Mouse (Mus musculus) heart, adult 2 months (tissue): ENCODE results near the gene Cplane1. TPM values are rescaled to one million over a fixed set of nuclear protein-coding genes. Genes with fewer than 3 reads are reported as not detected.

Experiments
- DNase-seq, 2 experiments: peaks; one replicate each; pipeline ENCODE4 v3.0.0; 2021
- H3K27ac ChIP-seq: fragments of 200-600 bp; 2 replicates; pipeline ENCODE4 v1.8.1; 2022
- H3K27me3 ChIP-seq: fragments of 200-500 bp; 2 replicates; pipeline ENCODE4 v1.6.1; 2012; ENCODE audit warnings: mild to moderate bottlenecking, low read length, inconsistent platforms, mixed read lengths; ENCODE audit not compliant: control insufficient read depth, insufficient read depth
- H3K36me3 ChIP-seq: fragments of 200-500 bp; 2 replicates; pipeline ENCODE4 v1.6.1; 2012; ENCODE audit warnings: low read length, inconsistent platforms; ENCODE audit not compliant: control insufficient read depth, insufficient read depth
- H3K4me1 ChIP-seq: fragments of 200-500 bp; 2 replicates; pipeline ENCODE4 v1.6.1; 2011; ENCODE audit warnings: low read length; ENCODE audit not compliant: control insufficient read depth, insufficient read depth
- H3K4me3 ChIP-seq: fragments of 200-600 bp; 2 replicates; pipeline ENCODE4 v1.8.1; 2022
- H3K79me2 ChIP-seq: fragments of 200-500 bp; replicated peaks from 2 replicates; pipeline ENCODE4 v1.6.1; 2012; ENCODE audit warnings: mild to moderate bottlenecking, inconsistent platforms, low read length, moderate library complexity, mixed read lengths; ENCODE audit not compliant: control insufficient read depth, insufficient read depth
- H3K9ac ChIP-seq: fragments of 200-500 bp; 2 replicates; pipeline ENCODE4 v1.6.1; 2012; ENCODE audit warnings: low read depth, mild to moderate bottlenecking, control low read depth, inconsistent platforms, low read length, mixed read lengths
- CTCF ChIP-seq: fragments of 200-600 bp; IDR thresholded peaks from 2 replicates; pipeline ENCODE4 v1.8.1; 2022; ENCODE audit warnings: antibody characterized with exemption, mild to moderate bottlenecking, moderate library complexity
- EP300 ChIP-seq: fragments of 200-500 bp; IDR thresholded peaks from 2 replicates; pipeline ENCODE4 v1.6.1; 2011; ENCODE audit warnings: low read depth, low read length, control low read depth; ENCODE audit not compliant: insufficient read depth
- POLR2A ChIP-seq: fragments of 200-500 bp; IDR thresholded peaks from 2 replicates; pipeline ENCODE4 v1.6.1; 2011; ENCODE audit warnings: mild to moderate bottlenecking, low read depth, low read length, control low read depth; ENCODE audit not compliant: insufficient read depth
- WGBS: fragments of 180-500 bp; shearing (Covaris S2); methylation state at CpG from one replicate; pipeline ENCODE4 v1.1.7; 2018; 5-methylcytosine and 5-hydroxymethylcytosine counted together
- intact Hi-C: fragments of 180-260 bp; cut with DNase I; formaldehyde crosslinking; loops from one replicate; pipeline ENCODE4 v1.15.1; 2025
- polyA plus RNA-seq: library from polyadenylated mRNA; depleted of rRNA; stranded (reverse); fragments of >200 nt; gene quantifications from 2 replicates; pipeline ENCODE4 v1.2.3, GENCODE M21; 2012
- total RNA-seq, 2 experiments: library from RNA; stranded (reverse); gene quantifications; 2 replicates each; pipeline ENCODE4 v1.2.3; 2021

The Cplane1 gene
- total and polyA plus RNA-seq, 3 experiments = 1.7 to 4.7 (median 4.2) TPM

DNA sequence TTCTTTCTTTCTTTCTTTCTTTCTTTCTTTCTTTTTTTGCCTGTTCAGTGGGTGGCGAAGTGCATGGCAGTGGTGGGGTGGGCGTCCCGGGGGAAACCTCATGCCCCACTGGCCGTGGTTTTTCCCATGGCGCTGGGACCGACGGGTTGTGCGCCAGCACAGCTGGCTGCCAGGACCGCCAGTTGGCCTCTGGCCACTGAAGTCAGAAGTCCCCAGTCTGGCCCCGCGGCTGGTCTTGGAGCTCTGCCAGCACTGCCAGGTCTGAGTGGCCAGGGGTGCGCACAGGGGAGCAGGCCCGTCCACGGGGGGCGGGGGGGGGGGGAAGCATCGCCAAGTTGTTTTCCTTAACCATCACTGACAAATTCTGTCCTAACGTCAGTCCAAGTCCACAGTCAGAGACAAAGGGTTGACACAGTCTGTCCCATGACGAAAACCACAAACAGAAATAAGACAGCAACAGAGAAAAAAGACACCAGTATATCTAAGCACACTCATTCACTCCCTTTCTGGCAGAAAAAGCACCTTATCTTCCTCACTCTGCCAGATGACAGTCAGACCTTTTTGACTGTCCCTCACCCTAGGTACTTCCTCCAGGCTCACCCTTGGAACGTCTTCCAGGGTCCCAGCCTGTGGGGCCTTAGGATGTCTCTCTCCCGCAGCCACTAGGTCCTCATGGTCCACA lies 111.2 kb downstream of the Cplane1 start:
- TF ChIP-seq POLR2A (no peak), CTCF (no peak), EP300 (no peak)
- Histone ChIP-seq H3K36me3 (no peaks in the 10 kb centered on the region), H3K4me1 (no peaks in the 10 kb centered on the region), H3K79me2 (no peaks in the 10 kb centered on the region), H3K4me3 (peak overlapping the region; percentile 47; the same call in 1 of the 2 replicates), H3K9ac (no peak overlapping the region), H3K27me3 (no peaks in the 10 kb centered on the region), H3K27ac (no peak overlapping the region)
- intact Hi-C loops = no loop called here
- peak; percentile 65 to 71 for DNase-seq
- 21% methylated on average over 20 of the region's 20 CpGs for WGBS

DNA sequence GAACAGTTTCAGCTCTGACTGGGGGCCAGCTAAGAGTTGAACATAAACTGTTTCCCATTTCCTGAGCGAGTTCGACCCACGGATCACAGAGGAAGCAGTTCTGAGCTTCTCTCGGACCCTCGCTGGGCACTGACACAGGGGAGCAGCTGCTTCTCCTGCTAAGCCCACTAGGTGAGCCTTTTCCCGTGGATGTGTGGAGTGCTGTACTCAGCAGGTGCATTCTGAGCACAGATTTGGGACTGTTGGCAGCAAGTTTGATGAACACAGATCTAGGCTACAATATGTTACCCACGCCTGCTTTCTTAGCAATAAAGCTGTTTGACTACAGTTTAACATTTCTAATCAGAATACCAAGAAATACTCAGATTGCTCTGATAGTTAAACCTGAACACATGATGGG lies 112.8 kb downstream of the Cplane1 start:
- Histone ChIP-seq H3K36me3 (no peaks in the 10 kb centered on the region), H3K9ac (no peak overlapping the region)
- no peak for DNase-seq

DNA sequence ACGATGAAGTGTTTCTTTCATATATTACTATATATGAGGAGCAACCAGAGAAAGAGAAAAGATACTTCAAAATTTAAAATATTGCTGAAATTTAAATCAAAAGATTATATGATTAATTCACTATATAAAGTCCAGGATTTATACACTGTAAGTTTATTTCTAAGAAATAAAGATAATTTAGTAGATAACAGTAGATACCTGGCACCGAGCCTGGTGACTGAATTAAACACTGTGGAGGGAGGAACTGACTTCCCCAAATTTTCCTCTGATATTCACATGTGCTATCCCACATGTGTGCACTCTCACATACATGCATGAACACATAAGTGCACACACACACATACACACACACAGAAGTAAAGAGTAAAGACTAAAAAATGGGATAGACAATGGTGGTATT lies 113.2 kb downstream of the Cplane1 start:
- TF ChIP-seq EP300 (no peak), POLR2A (no peak), CTCF (no peak)
- Histone ChIP-seq H3K4me1 (no peaks in the 10 kb centered on the region), H3K36me3 (no peaks in the 10 kb centered on the region), H3K9ac (no peak overlapping the region), H3K4me3 (no peak overlapping the region), H3K27ac (no peak overlapping the region), H3K27me3 (no peaks in the 10 kb centered on the region), H3K79me2 (no peaks in the 10 kb centered on the region)
- 49% methylated on average over 2 of the region's 2 CpGs for WGBS
- DNase-seq = no peak
- intact Hi-C loops = no loop called here

More for the DNA sequence above, 112.8 kb downstream of the Cplane1 start:
- no peaks in the 10 kb centered on the region for H3K79me2 ChIP-seq
- TF ChIP-seq POLR2A = no peak
- no peak for TF ChIP-seq EP300
- TF ChIP-seq CTCF = no peak
- no peak overlapping the region for H3K27ac ChIP-seq
- H3K27me3 ChIP-seq = no peaks in the 10 kb centered on the region
- intact Hi-C loops = no loop called here
- H3K4me1 ChIP-seq = no peaks in the 10 kb centered on the region
- no peak overlapping the region for H3K4me3 ChIP-seq
- WGBS = 65% methylated on average over 7 of the region's 7 CpGs

DNA sequence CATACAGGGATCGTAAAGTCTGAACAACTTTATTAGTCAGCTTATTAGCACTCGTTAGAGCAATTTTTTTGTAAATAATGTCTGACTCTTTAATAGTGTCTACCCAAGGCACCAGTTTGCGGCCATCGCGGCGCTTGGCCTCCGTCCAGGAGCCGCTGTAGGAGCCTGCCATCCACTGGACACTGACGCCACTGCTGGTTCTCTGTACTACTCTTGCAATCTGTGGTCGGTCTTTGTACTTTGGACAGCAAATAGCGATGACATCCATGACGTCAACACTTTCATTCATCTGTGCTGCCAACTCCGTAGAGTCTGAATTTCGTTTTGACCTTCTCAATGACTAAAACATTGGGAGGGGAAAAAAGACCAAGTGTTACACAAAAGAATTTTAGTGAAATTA lies 122.3 kb downstream of the Cplane1 start:
- H3K4me1 ChIP-seq = no peaks in the 10 kb centered on the region
- no peak for DNase-seq
- peaks cover 4% of the 10 kb centered on the region; the same call in 1 of the 2 replicates for H3K36me3 ChIP-seq
- no peak overlapping the region for H3K27ac ChIP-seq
- no peak overlapping the region for H3K4me3 ChIP-seq
- no peaks in the 10 kb centered on the region for H3K27me3 ChIP-seq
- intact Hi-C loops = loop anchor here (5.0 kb wide), 1 partner anchor 36 kb away; no protein-coding TSS in a partner anchor
- no peak for TF ChIP-seq CTCF
- no peak for TF ChIP-seq POLR2A
- no peak for TF ChIP-seq EP300
- 81% methylated on average over 14 of the region's 14 CpGs for WGBS
- H3K79me2 ChIP-seq = no peaks in the 10 kb centered on the region
- H3K9ac ChIP-seq = no peak overlapping the region

DNA sequence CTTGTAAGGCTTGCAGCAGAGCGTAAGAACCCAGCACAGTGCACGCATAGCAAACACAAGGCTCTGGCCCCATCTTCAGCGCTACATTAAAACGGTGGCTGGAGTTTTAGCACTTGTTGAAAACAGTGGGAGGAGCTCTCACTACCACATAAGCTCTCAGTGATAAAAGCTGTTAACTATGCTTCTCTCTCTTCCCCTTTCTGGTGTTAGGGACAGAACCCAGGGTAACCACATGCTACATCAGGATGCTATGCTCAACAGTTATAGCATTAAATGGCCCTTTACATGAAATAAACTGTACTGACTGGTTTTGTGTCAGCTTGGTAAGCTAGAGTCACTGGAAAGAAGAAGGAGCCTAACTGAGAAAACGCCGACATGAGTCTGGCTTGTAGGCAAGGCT lies 125.2 kb downstream of the Cplane1 start:
- WGBS = 90% methylated on average over 6 of the region's 6 CpGs
- TF ChIP-seq CTCF (no peak), POLR2A (no peak), EP300 (no peak)
- Histone ChIP-seq H3K9ac (no peak overlapping the region), H3K36me3 (peaks cover 4% of the 10 kb centered on the region; the same call in 1 of the 2 replicates), H3K4me1 (no peaks in the 10 kb centered on the region), H3K4me3 (no peak overlapping the region), H3K27me3 (no peaks in the 10 kb centered on the region), H3K79me2 (no peaks in the 10 kb centered on the region), H3K27ac (no peak overlapping the region)
- no peak for DNase-seq
- intact Hi-C loops = loop anchor here (5.0 kb wide), 1 partner anchor 33 kb away; no protein-coding TSS in a partner anchor

DNA sequence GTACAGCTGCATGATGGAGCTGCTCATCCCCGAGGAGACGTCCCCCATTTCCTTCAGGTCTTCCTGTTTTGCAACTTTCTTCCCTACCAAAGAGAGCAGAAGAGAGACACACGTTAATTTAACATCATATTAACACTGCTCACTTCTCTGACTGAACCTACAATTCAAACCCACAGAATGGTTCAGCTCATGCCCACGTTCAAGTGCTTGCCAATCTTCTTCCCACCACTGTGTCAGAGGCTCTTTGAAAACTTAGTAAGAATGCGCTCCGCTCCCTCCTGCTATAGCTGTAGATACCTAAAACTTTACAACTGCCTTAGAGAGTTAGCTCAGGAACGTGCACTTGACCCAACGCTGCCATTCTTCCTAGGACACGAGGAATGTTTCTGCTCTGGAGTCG lies 134.0 kb downstream of the Cplane1 start:
- Histone ChIP-seq H3K4me3 (no peak overlapping the region), H3K79me2 (no peaks in the 10 kb centered on the region), H3K4me1 (no peaks in the 10 kb centered on the region), H3K9ac (no peak overlapping the region), H3K36me3 (peaks cover 3% of the 10 kb centered on the region; the same call in 1 of the 2 replicates), H3K27me3 (no peaks in the 10 kb centered on the region), H3K27ac (no peak overlapping the region)
- DNase-seq = no peak
- intact Hi-C loops = no loop called here
- 88% methylated on average over 10 of the region's 10 CpGs for WGBS
- TF ChIP-seq POLR2A (no peak), EP300 (no peak), CTCF (no peak)
